Mouse (Mus musculus) G1E (cell line): ENCODE results near the gene Pif1. TPM values are rescaled to one million over a fixed set of nuclear protein-coding genes. Genes with fewer than 3 reads are reported as not detected.

Source experiments
- ATAC-seq: 2 replicates; pipeline ENCODE4 v1.8.0; 2016; ENCODE audit warnings: mild to moderate bottlenecking; ENCODE audit not compliant: insufficient number of reproducible peaks, poor library complexity, low FRiP score, severe bottlenecking; ENCODE audit errors: extremely low read depth
- DNase-seq: peaks from one replicate; pipeline ENCODE4 v3.0.0; 2012; ENCODE audit warnings: low spot score
- H3K27me3 ChIP-seq: 2 replicates; pipeline ENCODE4 v1.6.1; 2012; ENCODE audit warnings: mild to moderate bottlenecking, low read length, inconsistent platforms; ENCODE audit not compliant: insufficient read depth
- H3K36me3 ChIP-seq: replicated peaks from 2 replicates; pipeline ENCODE3; 2012; ENCODE audit warnings: mild to moderate bottlenecking, inconsistent platforms
- H3K4me1 ChIP-seq: 2 replicates; pipeline ENCODE4 v1.6.1; 2012; ENCODE audit warnings: low read depth, low read length, inconsistent platforms, mixed read lengths; ENCODE audit not compliant: insufficient read depth
- H3K4me3 ChIP-seq: 2 replicates; pipeline ENCODE4 v1.5.1; 2012; ENCODE audit warnings: low read depth, mild to moderate bottlenecking, inconsistent platforms, low read length, moderate library complexity, mixed read lengths
- H3K9me3 ChIP-seq: replicated peaks from 2 replicates; pipeline ENCODE4 v1.6.1; 2012; ENCODE audit warnings: inconsistent platforms
- CTCF ChIP-seq: IDR thresholded peaks from 2 replicates; pipeline ENCODE4 v1.5.1; 2012; ENCODE audit warnings: low read depth, low read length, inconsistent platforms, mixed read lengths
- GATA1 ChIP-seq: IDR thresholded peaks from 2 replicates; pipeline ENCODE4 v1.6.1; 2012; ENCODE audit warnings: borderline replicate concordance, low read length, inconsistent platforms, mixed read lengths
- GATA2 ChIP-seq: IDR thresholded peaks from 2 replicates; pipeline ENCODE4 v1.6.1; 2012; ENCODE audit warnings: low read depth, low read length, inconsistent platforms, borderline replicate concordance
- POLR2AphosphoS5 ChIP-seq: IDR thresholded peaks from 2 replicates; pipeline ENCODE4 v1.6.1; 2012; ENCODE audit warnings: low read depth, low read length, inconsistent platforms; ENCODE audit not compliant: insufficient replicate concordance
- TAL1 ChIP-seq: conservative IDR thresholded peaks from 2 replicates; pipeline ENCODE4 v1.6.1; 2012; ENCODE audit warnings: low read depth, low read length, inconsistent platforms, mixed read lengths
- polyA plus RNA-seq: library from polyadenylated mRNA; stranded (reverse); fragments of >175 nt; gene quantifications from 2 replicates; pipeline ENCODE4 v1.2.3, GENCODE M21; 2012
- total RNA-seq, 2 experiments: library from RNA; stranded (forward) in 1 of 2; stranded (reverse) in 1 of 2; fragments of 200-1000 nt in 1 of 2; fragments of >200 nt in 1 of 2; fragmentation: Nextera tagmentation in 1 of 2; gene quantifications; 2 replicates each; pipeline ENCODE4 v1.2.3; 2014 to 2017

Pif1 gene
- total and polyA plus RNA-seq, 3 experiments = 7.1 to 28.7 (median 9.1) TPM

GRCm38 (mm10) chr9:65587573-65588358 lies 806 bp downstream of the Pif1 start:
- Histone ChIP-seq H3K27me3 (no peaks in the 10 kb centered on the region), H3K4me1 (peaks cover 42% of the 10 kb centered on the region), H3K9me3 (no peaks in the 10 kb centered on the region), H3K4me3 (peak overlapping the region; percentile 81), H3K36me3 (peaks cover 42% of the 10 kb centered on the region)
- DNase-seq (peak; percentile 48), ATAC-seq (no peak)
- TF ChIP-seq POLR2AphosphoS5 (no peak), GATA2 (no peak), TAL1 (no peak), CTCF (no peak), GATA1 (no peak)

- peak overlapping the region; percentile 42; the same call in 1 of the 2 replicates for H3K4me3 ChIP-seq
- H3K27me3 ChIP-seq = no peaks in the 10 kb centered on the region
- no peaks in the 10 kb centered on the region for H3K9me3 ChIP-seq
- TF ChIP-seq TAL1 (no peak), GATA2 (no peak), POLR2AphosphoS5 (no peak), CTCF (no peak), GATA1 (no peak)
- no peak for ATAC-seq
- DNase-seq = no peak
- H3K4me1 ChIP-seq = peaks cover 39% of the 10 kb centered on the region
- peaks cover 55% of the 10 kb centered on the region for H3K36me3 ChIP-seq
Observed at GRCm38 (mm10) chr9:65589091-65589490, 2.1 kb downstream of the Pif1 start.

- DNase-seq (no peak), ATAC-seq (no peak)
- TF ChIP-seq GATA1 (no peak), POLR2AphosphoS5 (no peak), TAL1 (no peak), CTCF (no peak), GATA2 (no peak)
- Histone ChIP-seq H3K27me3 (no peaks in the 10 kb centered on the region), H3K9me3 (no peaks in the 10 kb centered on the region), H3K4me3 (no peak overlapping the region), H3K36me3 (peaks cover 79% of the 10 kb centered on the region), H3K4me1 (peaks cover 25% of the 10 kb centered on the region)
Observed at GRCm38 (mm10) chr9:65592721-65593120, 5.8 kb downstream of the Pif1 start.

GRCm38 (mm10) chr9:65593596-65593995 lies 6.6 kb downstream of the Pif1 start:
- H3K36me3 ChIP-seq = peaks cover 76% of the 10 kb centered on the region
- no peaks in the 10 kb centered on the region for H3K9me3 ChIP-seq
- DNase-seq (no peak), ATAC-seq (no peak)
- no peaks in the 10 kb centered on the region for H3K27me3 ChIP-seq
- H3K4me3 ChIP-seq = no peak overlapping the region
- peaks cover 16% of the 10 kb centered on the region for H3K4me1 ChIP-seq
- no peak for TF ChIP-seq CTCF
- no peak for TF ChIP-seq GATA1
- no peak for TF ChIP-seq GATA2
- TF ChIP-seq POLR2AphosphoS5 = no peak
- no peak for TF ChIP-seq TAL1

- no peak for DNase-seq
- no peak for ATAC-seq
Observed at GRCm38 (mm10) chr9:65598765-65599249, 11.8 kb downstream of the Pif1 start.

GRCm38 (mm10) chr9:65600951-65601350 lies 14.0 kb downstream of the Pif1 start:
- no peak for DNase-seq
- Histone ChIP-seq H3K9me3 (no peaks in the 10 kb centered on the region), H3K36me3 (peaks cover 5% of the 10 kb centered on the region), H3K4me3 (no peak overlapping the region), H3K27me3 (0 out of 2 replicates have a peak, but pooled peaks cover 4% of the 10 kb centered on the region), H3K4me1 (peaks cover 4% of the 10 kb centered on the region; the same call in 1 of the 2 replicates)
- ATAC-seq = no peak
- TF ChIP-seq TAL1 (no peak), CTCF (no peak), GATA2 (no peak), POLR2AphosphoS5 (no peak), GATA1 (no peak)

More at GRCm38 (mm10) chr9:65598765-65599249, 11.8 kb downstream of the Pif1 start:
- no peak overlapping the region for H3K4me3 ChIP-seq
- H3K9me3 ChIP-seq = no peaks in the 10 kb centered on the region
- H3K36me3 ChIP-seq = peaks cover 27% of the 10 kb centered on the region
- 0 out of 2 replicates have a peak, but pooled peaks cover 4% of the 10 kb centered on the region for H3K27me3 ChIP-seq
- H3K4me1 ChIP-seq = no peaks in the 10 kb centered on the region; the same call in 1 of the 2 replicates
- TF ChIP-seq GATA1 (no peak), GATA2 (no peak), POLR2AphosphoS5 (no peak), TAL1 (no peak), CTCF (no peak)
